Mouse (Mus musculus): ENCODE results near the gene Tubgcp6. TPM values are rescaled to one million over a fixed set of nuclear protein-coding genes. Genes with fewer than 3 reads are reported as not detected.

Gene Tubgcp6
- 20.9 and 30.5 TPM in 2 replicates for polyA plus RNA-seq (2012; rRNA removed; ENCODE audit: low replicate concordance)

DNA sequence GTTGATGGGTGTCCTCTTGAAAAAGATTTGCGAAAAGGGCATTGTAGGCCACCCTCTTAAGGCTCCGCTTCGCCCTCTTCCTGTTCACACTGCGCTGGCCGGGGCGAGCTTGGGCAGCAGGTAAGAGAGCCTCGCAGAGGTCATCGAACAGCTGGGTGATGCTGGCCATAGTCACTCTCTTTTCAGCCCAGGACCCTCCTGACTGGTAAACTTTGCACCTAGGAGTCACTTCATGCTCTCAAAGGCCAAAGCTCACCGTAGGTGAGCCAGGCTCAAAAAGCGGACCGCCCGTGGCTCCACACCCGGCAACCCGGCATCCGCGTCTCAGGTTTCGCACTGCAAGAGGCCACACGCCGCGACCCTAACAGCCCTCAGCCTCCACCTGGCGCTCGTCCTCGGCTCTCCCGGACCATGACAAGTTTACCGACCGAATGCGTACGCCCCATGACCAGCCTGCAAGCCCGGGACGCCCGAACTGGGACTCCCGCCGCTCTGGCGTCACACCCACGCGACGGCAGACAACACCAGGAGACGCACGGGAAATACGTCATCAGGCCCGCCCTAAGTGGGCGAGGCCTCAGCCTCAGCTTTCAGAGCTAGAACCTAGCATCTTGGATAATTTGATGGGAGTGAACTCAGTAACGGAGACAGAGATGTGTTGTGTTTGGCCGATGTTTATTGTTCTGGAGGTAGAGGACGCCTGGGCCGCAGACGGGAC is at the start of gene Tubgcp6:
Gene Tubgcp6 (minus strand): TSS at position 464 of the 718 bp plus-strand sequence.

DNA sequence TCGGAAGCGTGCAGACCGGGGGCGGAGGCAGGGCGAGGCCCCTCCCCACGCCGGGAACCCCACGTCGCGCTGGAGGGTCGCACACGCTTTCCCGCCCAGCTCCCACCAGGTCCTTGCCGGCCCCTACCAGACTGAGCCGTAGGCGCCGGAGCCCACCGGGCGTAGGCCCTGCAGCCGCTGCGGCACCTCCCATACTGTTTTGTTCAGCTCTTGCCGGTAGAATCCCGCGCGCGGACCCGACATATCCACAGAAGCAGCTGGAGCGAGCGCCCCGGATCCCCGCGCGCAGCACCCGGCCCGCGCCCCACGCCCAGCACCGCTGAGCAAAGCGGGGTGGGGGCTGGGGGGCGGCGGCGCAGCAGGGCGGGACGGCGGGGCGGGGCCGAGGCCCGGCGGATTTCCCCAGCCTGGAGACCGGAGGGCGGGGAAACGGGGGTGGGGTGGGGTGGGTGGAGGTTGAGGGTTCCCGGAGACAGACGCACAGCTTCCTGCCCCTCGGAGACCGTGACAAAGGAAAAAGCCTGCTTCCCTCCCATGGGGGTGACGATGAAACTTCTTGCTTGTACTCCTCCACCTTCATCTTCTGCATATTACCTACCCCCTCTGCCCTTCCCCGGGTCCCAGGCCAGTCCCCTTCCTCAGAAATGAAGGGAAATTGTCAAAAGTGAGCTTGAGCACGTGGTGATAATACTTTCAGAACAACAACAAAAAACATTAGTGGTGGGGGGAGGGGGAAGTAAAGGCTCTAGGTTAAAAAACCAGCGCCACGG is 26.5 kb upstream of the Tubgcp6 start, which contains the start of gene Mapk11:
Gene Mapk11 (minus strand): TSS at position 358 of the 770 bp plus-strand sequence.

DNA sequence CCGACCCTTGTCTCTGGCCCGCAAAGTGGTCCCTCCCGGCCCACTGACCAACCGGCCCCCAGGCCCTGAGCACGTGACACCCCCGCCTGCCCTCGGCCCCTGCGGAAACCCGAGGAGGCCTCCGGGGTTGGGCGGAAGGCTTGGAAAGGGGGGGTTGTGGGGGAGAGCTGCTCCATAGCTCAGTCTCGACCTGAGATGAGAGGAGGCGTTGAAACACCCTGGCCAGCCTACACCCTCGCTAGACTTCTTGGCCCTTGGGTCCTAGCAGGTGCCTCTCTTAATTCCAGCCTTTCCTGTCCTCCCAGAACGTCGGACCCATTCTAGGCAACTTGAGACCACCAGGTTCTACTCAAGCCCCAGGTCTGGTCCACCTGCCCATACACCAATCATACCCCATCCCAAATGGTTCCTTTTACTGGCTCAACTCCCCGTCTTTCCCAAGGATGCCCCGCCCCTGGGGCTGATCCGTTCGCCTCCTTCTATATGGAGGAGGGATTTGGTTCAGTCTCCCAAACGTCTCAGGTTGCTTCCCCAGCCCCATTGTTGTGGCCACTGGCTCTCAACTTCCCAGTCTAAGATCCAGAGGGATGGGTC is 17.8 kb upstream of the Tubgcp6 start, which contains the start of gene Mapk12:
Gene Mapk12 (minus strand): TSS at position 45 of the 594 bp plus-strand sequence.

DNA sequence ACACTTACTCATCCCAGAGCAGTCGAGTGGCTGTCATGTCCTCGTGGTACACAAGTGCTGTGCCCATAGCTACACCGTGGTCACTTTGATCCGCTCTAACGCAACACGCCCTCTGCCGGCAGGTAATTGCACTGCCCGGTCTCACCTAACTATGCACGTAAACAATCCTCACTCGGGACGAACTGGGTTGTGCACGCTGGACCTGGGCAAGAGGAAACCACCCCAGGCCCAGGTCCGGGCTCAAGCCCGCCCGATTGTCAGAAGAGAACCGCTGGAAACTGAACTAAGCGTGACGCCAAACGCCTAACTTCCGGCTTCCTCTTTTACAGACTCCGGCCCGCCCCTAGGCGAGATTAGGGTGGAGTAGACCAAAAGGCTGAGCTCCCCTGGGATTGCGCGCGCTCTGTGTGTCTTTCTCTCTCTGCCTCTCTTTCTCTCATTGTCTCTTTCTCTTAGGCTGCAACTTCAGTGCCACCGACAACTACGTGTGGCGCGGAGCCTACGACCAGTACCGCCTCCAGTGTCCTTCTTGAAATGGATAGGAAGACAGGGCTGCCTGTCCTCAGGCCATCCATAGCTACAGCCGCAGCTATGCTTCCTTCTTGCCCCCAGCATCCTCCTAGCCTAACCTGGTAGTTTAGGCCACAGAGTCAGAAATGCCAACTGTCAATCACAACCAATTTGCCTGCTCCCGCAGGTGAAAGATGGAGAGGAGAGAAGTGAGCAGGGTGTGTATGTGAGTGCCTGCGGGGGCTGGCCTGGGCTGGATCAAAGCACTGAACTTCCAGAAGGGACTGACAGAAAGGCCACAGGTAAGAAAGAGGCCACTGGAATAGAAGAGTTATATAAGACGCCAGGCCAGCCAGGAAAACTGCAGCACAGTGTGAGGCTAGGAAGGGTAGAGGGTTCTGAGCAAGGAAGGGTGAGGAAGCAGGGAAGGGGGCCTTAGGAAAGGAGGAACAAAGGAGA is 5.8 kb upstream of the Tubgcp6 start, which contains the start of gene Hdac10:
Gene Hdac10 (minus strand): TSS at position 319 of the 969 bp plus-strand sequence.

DNA sequence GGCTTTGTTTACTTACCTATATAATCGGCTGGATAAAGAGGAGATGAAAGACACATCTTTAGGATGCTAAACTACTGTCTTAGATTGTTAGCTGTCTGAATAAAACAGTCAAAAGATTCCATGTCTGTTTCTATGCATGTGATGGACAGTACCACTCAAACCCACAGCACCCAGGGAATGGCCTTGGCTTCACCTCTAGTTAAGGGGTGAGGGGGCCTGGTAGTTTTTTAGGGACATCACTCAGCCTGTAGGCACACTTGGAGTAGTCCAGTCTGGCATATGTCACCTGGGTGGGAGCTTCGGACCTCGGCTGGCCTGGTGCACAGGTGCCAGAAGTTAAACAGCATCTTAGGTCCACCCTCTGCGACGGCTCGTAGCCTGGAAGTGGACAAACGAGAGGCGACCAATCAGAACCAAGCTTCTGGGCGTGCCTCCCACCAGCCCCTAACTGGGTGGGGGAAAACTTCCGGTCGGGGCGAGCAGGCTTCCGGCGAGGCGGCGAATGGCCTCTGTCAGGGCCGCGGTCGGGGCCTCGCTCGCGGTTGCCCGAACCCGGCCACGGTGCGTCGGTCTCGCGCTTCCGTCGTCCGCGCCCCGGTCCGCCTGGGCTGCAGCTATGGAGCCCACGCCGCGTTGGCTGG is 34.2 kb downstream of the Tubgcp6 start, which contains the start of gene Selenoo:
Gene Selenoo (plus strand): TSS at position 478 of the 641 bp plus-strand sequence.

DNA sequence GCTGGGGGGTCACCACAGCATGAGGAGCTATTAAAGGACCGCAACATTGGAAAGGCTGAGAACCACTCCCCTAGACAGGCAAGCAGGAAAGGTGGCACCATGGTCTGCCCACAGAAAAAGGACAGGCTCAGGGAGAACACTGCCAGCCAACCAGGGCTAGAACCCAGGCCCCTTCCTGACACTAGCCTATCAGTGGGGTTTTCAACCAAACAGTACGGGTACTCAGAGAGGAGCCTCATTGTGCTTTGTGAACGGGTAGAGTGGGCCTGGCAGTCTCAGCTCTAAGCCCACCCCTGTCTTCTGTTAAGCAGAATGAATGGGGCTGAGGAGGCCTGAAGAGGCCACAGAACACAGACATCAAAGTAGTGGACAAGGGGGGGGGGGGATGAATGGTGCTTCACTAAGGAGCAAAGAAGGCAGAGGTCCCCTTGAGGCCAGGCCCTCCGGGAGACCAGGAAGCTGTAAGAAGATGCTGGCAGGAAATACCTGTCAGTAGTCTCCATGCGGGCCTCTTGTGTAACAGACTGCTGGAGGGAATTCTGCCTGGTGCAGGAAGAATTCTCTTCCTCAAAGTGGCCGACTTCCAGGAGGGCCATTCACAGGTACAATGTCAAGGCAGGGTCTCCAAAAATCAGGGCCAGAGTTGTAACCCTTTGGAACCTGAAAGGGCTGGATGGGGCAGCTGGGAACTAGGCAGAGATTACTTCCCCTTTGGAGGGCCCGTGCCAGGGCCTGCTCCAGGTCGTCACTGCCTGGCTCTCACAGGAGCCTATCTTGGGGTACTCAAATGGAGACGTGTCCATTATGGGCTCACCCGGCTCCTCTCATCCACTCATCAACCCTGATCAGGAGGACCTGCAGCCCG is 48.1 kb downstream of the Tubgcp6 start, which contains the start of gene Trabd:
Gene Trabd (plus strand): TSS at position 512 of the 865 bp plus-strand sequence.

DNA sequence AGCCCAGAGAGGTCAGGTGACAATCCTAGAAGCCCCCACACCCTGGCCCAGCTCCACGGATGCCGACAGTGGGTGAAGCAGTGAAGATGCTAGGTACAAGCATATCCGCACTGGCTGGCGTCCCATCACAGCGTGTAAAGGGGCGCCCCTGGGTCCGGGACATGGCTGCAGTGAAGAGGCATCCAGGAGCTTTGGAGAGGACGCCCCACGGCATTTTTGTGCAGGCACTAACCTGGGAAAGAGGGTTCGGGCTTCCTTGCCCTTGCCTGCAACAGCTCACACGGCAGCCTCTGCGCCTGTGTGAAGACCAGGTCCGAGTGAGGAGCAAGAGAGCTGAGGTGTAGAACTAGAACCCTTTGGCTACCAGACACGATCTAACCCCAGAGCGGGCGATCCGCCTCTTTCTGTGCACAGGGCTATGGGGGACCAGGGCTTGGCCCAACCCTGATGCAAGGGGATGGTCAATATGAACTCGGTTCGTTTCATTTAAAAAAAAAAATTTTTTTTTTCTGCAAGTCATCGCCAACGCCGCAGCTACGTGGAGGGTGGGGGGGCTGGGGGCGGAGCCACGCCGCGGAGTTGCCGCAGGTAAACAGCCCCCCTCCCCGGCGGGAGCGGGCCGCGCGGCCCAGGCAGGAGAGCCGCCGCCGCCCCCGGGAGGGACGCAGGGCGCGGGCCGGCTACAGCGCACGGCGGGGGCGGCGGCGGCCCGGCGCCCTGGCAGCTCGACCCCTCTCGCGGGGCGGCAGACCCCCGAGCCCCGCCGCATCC is 63.6 kb downstream of the Tubgcp6 start, which contains the start of gene Panx2:
Gene Panx2 (plus strand): TSS at position 574 of the 771 bp plus-strand sequence.

Other genes with a start within 250 kb of the Tubgcp6 start
- not detected in 2 replicates for gene Ttll8, start 168.7 kb downstream of the Tubgcp6 start, polyA plus RNA-seq (2012; rRNA removed; ENCODE audit: low replicate concordance)
- gene Mlc1, start 144.1 kb downstream of the Tubgcp6 start, polyA plus RNA-seq (2012; rRNA removed; ENCODE audit: low replicate concordance), result 0.04 TPM in 1 of 2 replicates, not detected in the other
- not detected in 2 replicates for gene Mov10l1, start 140.2 kb downstream of the Tubgcp6 start, polyA plus RNA-seq (2012; rRNA removed; ENCODE audit: low replicate concordance)
- gene Panx2, start 63.4 kb downstream of the Tubgcp6 start, polyA plus RNA-seq (2012; rRNA removed; ENCODE audit: low replicate concordance), result 0.23 and 1.4 TPM in 2 replicates
- gene Trabd, start 48.0 kb downstream of the Tubgcp6 start, polyA plus RNA-seq (2012; rRNA removed; ENCODE audit: low replicate concordance), result 87.4 and 97.4 TPM in 2 replicates
- gene Selenoo, start 34.0 kb downstream of the Tubgcp6 start, polyA plus RNA-seq (2012; rRNA removed; ENCODE audit: low replicate concordance), result 42.4 and 57.0 TPM in 2 replicates
- 19.2 and 21.0 TPM in 2 replicates for gene Hdac10, start 5.6 kb upstream of the Tubgcp6 start, polyA plus RNA-seq (2012; rRNA removed; ENCODE audit: low replicate concordance)
- gene Mapk12, start 17.6 kb upstream of the Tubgcp6 start, polyA plus RNA-seq (2012; rRNA removed; ENCODE audit: low replicate concordance), result 2.6 and 2.9 TPM in 2 replicates
- 1.2 and 1.8 TPM in 2 replicates for gene Mapk11, start 26.5 kb upstream of the Tubgcp6 start, polyA plus RNA-seq (2012; rRNA removed; ENCODE audit: low replicate concordance)
- 257 and 402 TPM in 2 replicates for gene Plxnb2, start 57.7 kb upstream of the Tubgcp6 start, polyA plus RNA-seq (2012; rRNA removed; ENCODE audit: low replicate concordance)
- gene Dennd6b, start 73.4 kb upstream of the Tubgcp6 start, polyA plus RNA-seq (2012; rRNA removed; ENCODE audit: low replicate concordance), result 12.6 and 17.4 TPM in 2 replicates
- 252 and 373 TPM in 2 replicates for gene Ppp6r2, start 88.4 kb upstream of the Tubgcp6 start, polyA plus RNA-seq (2012; rRNA removed; ENCODE audit: low replicate concordance)
- gene Sbf1, start 192.2 kb upstream of the Tubgcp6 start, polyA plus RNA-seq (2012; rRNA removed; ENCODE audit: low replicate concordance), result 150 and 156 TPM in 2 replicates
- 0.59 and 3.3 TPM in 2 replicates for gene Adm2, start 199.6 kb upstream of the Tubgcp6 start, polyA plus RNA-seq (2012; rRNA removed; ENCODE audit: low replicate concordance)
- 0.21 TPM in 1 of 2 replicates, not detected in the other for gene Miox, start 211.3 kb upstream of the Tubgcp6 start, polyA plus RNA-seq (2012; rRNA removed; ENCODE audit: low replicate concordance)
- gene Lmf2, start 232.5 kb upstream of the Tubgcp6 start, polyA plus RNA-seq (2012; rRNA removed; ENCODE audit: low replicate concordance), result 30.4 and 32.4 TPM in 2 replicates
- 97.4 and 142 TPM in 2 replicates for gene Ncaph2, start 232.6 kb upstream of the Tubgcp6 start, polyA plus RNA-seq (2012; rRNA removed; ENCODE audit: low replicate concordance)